Mouse (Mus musculus): ENCODE results near the gene Spata25. TPM values are rescaled to one million over a fixed set of nuclear protein-coding genes. Genes with fewer than 3 reads are reported as not detected.
"Not testable (repeated sequence)": the region's sequence is repeated elsewhere in the genome, so short reads cannot be mapped to it uniquely, and the experiment has no call there.

Gene Spata25
- total RNA-seq, 2 experiments from 2014 or later: not detected

- no peak for ATAC-seq (replicated peaks; ENCODE audit: low FRiP score, poor library complexity, severe bottlenecking)
Measured at GRCm38 (mm10) chr2:164856309-164857100, 28.2 kb upstream of the Spata25 start.

DNA sequence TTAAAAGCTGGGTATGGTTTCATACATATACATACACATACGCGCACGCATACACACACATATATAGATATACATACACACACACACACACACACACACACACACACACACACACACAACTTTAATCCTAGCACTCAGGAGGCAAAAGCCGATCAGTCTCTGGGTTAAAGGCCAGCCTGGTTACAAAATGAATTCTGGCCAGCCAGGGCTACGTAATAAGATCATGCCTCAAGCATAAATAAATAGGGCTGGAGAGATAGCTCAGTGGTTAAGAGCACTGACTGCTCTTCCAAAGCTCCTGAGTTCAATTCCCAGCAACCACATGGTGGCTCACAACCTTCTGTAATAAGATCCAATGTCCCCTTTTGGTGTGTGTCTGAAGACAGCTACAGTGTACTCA lies 27.2 kb upstream of the Spata25 start:
- not testable (repeated sequence) for ATAC-seq (replicated peaks; ENCODE audit: low FRiP score, poor library complexity, severe bottlenecking)

DNA sequence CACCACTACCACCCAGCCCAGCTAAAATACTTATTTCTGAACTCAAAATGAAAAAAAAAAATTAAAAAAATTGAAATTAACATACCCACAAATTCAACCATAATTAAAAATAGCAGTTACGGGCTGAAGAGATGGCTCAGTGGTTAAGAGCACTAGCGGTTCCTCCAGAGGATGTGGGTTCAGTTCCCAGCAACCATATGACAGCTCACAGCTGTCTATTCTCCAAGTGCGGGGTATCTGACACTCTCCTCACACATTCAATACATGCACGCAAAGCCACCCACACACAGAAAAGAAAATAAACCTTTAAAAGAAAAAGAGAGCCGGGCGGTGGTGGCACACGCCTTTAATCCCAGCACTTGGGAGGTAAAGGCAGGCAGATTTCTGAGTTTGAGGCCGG lies 21.7 kb upstream of the Spata25 start:
- no peak for ATAC-seq (replicated peaks; ENCODE audit: low FRiP score, poor library complexity, severe bottlenecking)

DNA sequence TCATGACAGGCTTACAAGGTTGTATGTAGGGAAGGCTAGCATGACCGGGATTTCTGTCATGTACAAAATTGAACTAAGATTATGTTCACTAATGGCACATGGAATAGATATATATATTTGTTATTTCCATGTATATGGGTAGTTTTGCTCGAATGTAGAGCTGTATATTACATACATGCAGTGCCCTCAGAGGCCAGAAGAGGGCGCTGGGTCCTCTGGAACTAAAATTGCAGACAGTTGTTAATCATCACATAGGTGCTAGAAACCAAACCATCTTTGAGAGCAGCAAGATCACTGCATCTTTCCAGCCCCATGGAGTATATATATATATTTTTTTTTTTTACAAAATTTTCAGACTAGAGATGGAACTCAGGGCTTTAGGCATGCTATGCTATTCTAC lies 17.4 kb upstream of the Spata25 start:
- no peak for ATAC-seq (replicated peaks; ENCODE audit: low FRiP score, poor library complexity, severe bottlenecking)

DNA sequence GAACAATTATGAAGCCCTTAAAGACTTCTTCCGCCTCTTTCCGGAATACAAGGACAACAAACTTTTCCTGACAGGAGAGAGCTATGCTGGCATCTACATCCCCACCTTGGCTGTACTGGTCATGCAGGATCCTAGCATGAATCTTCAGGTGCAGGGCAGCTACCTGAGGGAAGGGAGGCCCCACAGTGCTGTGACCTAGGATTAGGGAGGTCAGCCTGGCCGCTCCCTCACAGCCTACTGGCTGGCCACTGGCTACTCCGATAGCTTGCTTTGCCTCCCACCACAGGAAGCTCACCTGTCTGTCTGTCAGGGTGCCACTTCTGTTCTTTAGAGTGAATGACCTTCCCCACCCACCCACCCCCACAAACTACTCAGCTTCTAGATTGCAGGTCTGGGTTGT lies 6.8 kb upstream of the Spata25 start:
- ATAC-seq (replicated peaks; ENCODE audit: low FRiP score, poor library complexity, severe bottlenecking): no peak

GRCm38 (mm10) chr2:164834531-164834930 lies 6.2 kb upstream of the Spata25 start:
- no peak for ATAC-seq (replicated peaks; ENCODE audit: low FRiP score, poor library complexity, severe bottlenecking)

- ATAC-seq (replicated peaks; ENCODE audit: low FRiP score, poor library complexity, severe bottlenecking): peak; percentile 73
Measured at GRCm38 (mm10) chr2:164833314-164833959, 5.1 kb upstream of the Spata25 start, which contains the start of gene Neurl2. Neurl2 (minus strand) TSS chr2:164833456.

GRCm38 (mm10) chr2:164832748-164833301 lies 4.5 kb upstream of the Spata25 start, which contains the start of gene Ctsa:
Ctsa (plus strand) TSS chr2:164832873.
- ATAC-seq (replicated peaks; ENCODE audit: low FRiP score, poor library complexity, severe bottlenecking): peak; percentile 72

DNA sequence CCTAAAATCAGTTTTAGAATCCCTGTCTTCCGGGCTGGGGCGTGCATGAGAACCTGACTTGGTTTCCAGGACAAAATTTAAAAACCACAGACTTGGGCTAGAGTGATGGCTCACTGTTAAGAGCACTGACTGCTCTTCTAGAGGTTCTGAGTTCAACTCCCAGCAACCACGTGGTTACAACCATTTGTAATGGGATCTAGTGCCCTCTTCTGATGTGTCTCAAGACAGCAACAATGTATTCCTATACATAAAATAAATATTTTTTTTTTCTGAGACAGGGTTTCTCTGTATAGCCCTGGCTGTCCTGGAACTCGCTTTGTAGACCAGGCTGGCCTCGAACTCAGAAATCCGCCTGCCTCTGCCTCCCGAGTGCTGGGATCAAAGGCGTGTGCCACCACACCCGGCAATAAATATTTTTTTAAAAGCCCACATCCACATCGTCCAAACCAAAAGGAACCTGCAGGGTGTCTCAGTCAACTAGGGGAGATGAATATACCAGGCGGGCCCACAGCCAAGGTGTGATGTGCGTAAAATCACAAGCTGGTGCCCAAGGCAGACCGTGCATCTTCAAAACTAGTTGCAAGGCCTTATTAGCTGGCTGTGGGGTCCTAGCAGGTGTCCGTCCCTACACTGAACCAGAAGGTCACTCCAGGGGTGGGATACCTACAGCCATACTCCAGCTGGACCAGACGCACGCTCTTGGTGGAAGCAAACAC lies 3.9 kb upstream of the Spata25 start:
- ATAC-seq (replicated peaks; ENCODE audit: low FRiP score, poor library complexity, severe bottlenecking): no peak

DNA sequence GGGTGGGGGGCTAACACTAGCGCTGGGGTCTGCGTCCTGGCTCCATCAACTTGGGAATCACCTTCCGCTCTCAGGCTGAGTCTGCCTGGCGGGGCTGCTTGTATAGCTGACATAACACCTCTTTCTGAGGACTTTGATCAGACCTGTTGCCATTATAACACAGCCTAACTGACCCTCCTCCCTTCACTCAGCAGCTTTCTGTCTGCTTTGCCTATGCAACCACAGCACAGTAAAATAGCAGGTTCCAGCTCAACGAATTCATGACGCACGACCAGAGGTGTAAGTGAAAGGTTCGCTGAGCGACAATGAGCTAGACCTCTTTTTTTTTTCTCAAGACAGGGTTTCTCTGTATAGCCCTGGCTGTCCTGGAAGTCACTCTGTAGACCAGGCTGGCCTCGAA lies 2.7 kb upstream of the Spata25 start:
- no peak for ATAC-seq (replicated peaks; ENCODE audit: low FRiP score, poor library complexity, severe bottlenecking)

DNA sequence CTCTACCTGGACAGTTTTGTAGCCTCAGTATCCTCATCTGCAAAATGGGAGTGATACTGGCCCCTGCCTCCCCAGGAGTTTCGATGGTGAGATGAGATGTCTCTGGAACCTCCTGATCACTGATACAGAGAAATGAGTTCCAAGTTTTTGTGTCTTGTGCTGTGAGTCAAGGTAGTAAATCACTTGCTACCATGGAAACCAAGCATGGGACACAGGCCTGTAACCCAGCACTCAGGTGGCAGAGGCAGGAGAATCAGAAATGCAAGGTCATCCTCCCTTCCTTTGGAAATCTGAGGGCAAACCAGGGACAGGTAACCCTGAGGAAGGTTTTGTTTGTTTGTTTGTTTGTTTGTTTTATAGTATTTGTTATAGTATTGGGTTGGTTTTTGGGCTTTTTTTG lies 753 bp upstream of the Spata25 start:
- no peak for ATAC-seq (replicated peaks; ENCODE audit: low FRiP score, poor library complexity, severe bottlenecking)

DNA sequence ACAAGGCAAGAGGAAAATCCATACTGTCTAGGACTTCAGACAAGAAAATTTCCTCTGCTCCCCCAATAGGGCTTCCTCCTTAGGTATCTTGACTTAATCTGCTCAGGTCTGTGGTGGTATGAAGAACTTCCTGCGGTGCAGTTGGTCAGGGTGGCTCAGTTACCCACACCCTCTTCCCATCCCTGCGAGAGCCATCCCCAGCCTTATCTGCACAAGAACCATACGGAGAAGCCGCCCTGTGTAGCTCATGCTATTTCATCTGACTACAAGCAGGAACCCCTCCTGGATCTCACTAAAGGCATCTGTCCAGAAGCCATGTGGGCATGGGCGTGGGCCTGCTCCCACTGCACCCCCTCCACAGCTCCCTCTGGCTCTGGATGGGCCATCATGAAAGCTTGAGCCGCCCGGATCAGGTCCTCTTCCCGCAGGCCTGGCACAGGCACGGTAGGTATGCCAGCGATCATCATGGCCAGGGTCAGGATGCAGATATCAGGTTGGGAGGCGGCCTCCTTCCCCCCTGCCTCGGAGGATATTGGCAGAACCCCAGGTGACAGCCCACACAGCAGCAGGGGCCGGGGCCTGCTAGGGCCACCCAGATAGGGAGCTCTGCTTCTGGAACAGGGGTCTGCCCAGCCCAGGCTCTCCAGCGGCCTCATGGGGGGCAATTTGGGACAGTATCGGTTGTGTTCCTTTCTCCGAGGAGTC lies 1.0 kb downstream of the Spata25 start:
- peak; percentile 31; the same call in 1 of the 2 replicates for ATAC-seq (replicated peaks; ENCODE audit: low FRiP score, poor library complexity, severe bottlenecking)

DNA sequence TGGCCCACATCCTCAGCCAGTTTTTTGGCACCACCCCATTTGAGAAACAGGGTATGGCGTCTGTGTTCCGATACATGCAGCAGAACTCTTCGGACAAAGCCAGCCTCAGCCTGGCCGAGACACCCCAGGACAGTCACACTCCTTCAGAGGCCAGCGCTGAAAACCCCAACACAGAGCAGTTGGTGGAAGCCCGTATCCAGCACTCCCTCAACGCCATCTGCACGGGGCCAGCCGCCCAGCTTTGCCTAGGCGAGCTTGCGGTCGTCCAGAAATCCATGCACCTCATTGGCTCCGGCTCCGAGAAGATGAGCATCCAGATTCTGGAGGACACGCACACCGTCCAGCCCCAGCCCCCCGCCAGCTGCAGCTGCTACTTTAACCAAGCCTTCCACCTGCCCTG lies 2.8 kb downstream of the Spata25 start:
- no peak for ATAC-seq (replicated peaks; ENCODE audit: low FRiP score, poor library complexity, severe bottlenecking)

DNA sequence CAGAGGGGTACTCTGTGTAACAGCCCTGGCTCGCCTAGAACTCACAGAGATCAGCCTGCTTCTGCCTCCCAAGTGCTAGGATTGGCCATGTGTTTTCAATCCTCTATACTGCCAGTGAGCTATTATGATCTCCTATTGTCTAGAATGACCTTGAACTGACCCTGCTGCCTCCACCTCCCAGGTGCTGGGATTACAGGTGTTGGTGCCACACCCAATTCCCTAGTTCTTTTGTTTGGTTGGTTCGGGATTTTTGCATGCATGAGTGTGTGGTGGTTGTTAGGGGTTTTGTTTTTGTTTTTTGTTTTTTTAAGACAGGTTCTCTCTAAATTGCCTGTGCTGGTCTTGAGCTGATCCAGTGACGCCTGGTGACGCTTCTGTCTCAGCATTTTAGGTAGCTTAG lies 4.4 kb downstream of the Spata25 start:
- ATAC-seq (replicated peaks; ENCODE audit: low FRiP score, poor library complexity, severe bottlenecking): no peak

DNA sequence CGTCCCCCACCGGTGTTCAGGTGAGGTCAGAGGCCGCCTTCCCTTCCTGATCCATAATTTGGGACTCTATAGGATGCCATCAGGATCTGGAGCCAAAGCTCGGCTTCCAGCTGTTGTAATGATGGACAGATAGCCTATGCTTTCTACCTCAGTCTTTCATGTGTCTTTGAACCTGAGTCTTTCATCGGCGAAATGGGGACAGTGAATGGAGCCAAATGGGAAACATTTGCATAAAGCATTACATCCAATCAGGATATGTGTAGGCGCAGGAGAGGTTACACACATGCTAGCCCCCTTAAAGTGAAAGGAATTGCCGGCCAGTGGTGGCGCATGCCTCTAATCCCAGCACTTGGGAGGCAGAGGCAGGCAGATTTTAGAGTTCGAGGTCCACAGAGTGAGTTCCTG lies 5.2 kb downstream of the Spata25 start:
- ATAC-seq (replicated peaks; ENCODE audit: low FRiP score, poor library complexity, severe bottlenecking): peak; percentile 50

DNA sequence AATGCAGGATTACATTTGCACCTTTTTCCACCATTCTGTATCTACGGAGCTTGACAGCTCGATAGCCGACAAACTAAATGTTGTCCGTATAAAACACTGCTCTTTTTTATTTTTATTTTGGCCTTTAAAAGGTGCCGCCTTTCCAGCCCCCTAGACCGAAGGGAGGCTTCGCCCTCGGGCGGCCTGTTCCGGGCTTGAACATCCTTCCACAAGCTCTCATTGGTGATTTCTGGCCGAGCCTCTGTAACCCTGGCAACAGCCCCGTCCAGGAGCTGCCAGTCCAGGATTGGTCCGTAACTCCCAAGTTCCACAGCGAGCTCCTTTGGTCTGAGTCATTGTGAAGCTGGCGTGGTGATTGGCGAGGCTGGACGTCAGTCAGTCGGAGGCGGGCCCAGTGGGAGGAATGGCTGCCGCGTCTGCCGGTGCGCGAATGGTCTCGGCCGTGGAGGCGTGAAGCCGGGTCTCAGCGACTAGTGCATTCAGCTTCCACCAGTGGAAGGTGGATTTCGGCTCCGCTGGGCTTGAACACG lies 5.6 kb downstream of the Spata25 start, which contains the start of gene Zswim1:
TSS of gene Zswim1 (plus strand) at position 51 of the 530 bp plus-strand sequence.
- ATAC-seq (replicated peaks; ENCODE audit: low FRiP score, poor library complexity, severe bottlenecking): peak; percentile 95

DNA sequence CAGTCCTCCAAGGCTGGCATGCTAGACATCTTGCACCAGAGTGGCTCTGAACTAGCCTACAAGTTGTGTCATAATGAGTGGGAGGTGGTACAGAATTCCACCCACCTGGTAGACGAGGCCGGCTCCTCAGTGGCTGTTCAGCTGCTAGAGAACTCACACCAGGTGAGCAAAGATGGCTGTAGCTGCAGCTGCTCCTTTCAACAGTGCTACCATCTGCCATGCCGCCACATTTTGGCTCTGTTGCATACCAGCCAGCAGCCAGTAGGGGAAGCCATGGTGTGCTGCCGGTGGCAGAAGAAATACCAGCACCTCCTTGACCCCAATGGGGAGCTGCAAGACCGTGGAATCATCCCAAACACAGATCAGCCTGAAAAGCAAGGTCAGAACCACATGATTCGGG lies 7.3 kb downstream of the Spata25 start:
- no peak for ATAC-seq (replicated peaks; ENCODE audit: low FRiP score, poor library complexity, severe bottlenecking)

DNA sequence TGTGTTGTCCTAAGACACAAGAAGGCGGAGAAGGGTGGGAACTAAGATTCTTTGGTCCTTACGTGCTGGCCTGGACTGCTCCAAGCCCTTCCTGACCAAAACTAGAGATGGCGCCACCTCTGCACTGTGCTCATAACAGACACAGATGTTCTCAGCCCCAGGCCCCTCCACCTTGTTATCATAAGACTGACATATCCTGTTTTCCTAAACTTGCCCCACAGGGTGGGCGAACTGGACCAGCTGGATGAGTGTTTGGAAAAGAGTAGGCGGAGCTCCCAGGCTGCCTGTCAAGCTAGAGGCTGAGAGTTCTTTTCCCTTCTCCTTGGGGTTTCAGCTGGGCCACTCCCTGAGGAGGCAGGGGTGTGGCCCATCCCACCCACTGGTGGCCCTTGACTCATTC lies 10.6 kb downstream of the Spata25 start:
- ATAC-seq (replicated peaks; ENCODE audit: low FRiP score, poor library complexity, severe bottlenecking): no peak

DNA sequence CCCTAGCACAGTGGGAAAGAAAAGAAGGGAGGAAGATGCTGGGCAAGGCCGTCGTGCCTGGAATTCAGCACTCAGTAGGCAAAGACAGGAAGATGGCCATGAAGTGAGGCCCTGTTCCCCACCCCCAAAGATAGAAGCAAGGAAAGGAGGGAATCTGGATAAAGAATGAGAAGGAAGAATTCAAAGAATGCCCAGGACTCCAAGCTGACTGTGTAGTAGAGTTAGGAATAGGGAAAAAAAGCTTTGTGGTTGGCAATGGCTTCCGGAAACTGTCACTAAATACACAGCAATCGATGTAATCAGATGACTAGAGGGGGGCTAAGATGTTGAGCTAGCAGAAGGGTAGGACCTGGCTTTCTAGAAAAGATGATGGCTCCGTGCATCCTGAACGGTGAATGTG lies 11.1 kb downstream of the Spata25 start:
- no peak for ATAC-seq (replicated peaks; ENCODE audit: low FRiP score, poor library complexity, severe bottlenecking)

All from erythroid progenitor cell, adult 5-6 weeks (primary cell).